Mouse (Mus musculus): ENCODE data around the gene Fbxo6. TPM values are rescaled to one million over a fixed set of nuclear protein-coding genes. Genes with fewer than 3 reads are reported as not detected.
"Not testable (repeated sequence)": the region's sequence is repeated elsewhere in the genome, so short reads cannot be mapped to it uniquely, and the experiment has no call there.

The Fbxo6 gene
- polyA plus RNA-seq (2014; fragmentation: Nextera tagmentation; extraction: Ambion mirVana): 13.1 and 14.2 TPM in 2 replicates

- Histone ChIP-seq H3K9ac (ENCODE audit: low read length) (peak within 1 kb of the TSS; percentile 78), H3K36me3 (ENCODE audit: control insufficient read depth, insufficient read depth, low read length) (peaks cover 4% of the 10 kb centered on the region; the same call in 1 of the 2 replicates), H3K4me1 (ENCODE audit: control insufficient read depth, insufficient read depth, low read length) (peaks cover 7% of the 10 kb centered on the region), H3K9me3 (ENCODE audit: control insufficient read depth, low read length) (no peaks in the 10 kb centered on the region), H3K4me2 (peak within 1 kb of the TSS; percentile 98), H3K4me3 (ENCODE audit: low read depth, low read length) (peak within 1 kb of the TSS; percentile 45), H3K27me3 (ENCODE audit: control insufficient read depth, insufficient read depth, low read length) (no peaks in the 10 kb centered on the region), H3K27ac (ENCODE audit: low read depth, low read length) (peak within 1 kb of the TSS; percentile 68)
- DNase-seq (ENCODE audit: low spot score, missing footprints): peak; percentile 96
- WGBS: 2% methylated on average over 60 of the region's 67 CpGs
- ATAC-seq (ENCODE audit: low FRiP score): peak; percentile 92
Observed at GRCm38 (mm10) chr4:148151267-148152168, at the start of gene Fbxo6. Gene Fbxo6, minus strand, starts transcription at chr4:148152140.

GRCm38 (mm10) chr4:148198721-148199120, 46.8 kb upstream of the Fbxo6 start:
- Histone ChIP-seq H3K9ac (ENCODE audit: low read length) (no peak overlapping the region), H3K27ac (ENCODE audit: low read depth, low read length) (no peak overlapping the region), H3K9me3 (ENCODE audit: control insufficient read depth, low read length) (no peaks in the 10 kb centered on the region), H3K27me3 (ENCODE audit: control insufficient read depth, insufficient read depth, low read length) (no peaks in the 10 kb centered on the region), H3K4me1 (ENCODE audit: control insufficient read depth, insufficient read depth, low read length) (0 out of 2 replicates have a peak, but pooled peaks cover under 1% of the 10 kb centered on the region), H3K36me3 (ENCODE audit: control insufficient read depth, insufficient read depth, low read length) (no peaks in the 10 kb centered on the region), H3K4me2 (no peak overlapping the region), H3K4me3 (ENCODE audit: low read depth, low read length) (no peak overlapping the region)
- DNase-seq (ENCODE audit: low spot score, missing footprints) (no peak), ATAC-seq (ENCODE audit: low FRiP score) (no peak)
- 52% methylated on average over 10 of the region's 10 CpGs for WGBS

- no peak overlapping the region for H3K4me2 ChIP-seq
- no peak overlapping the region for H3K4me3 ChIP-seq (ENCODE audit: low read depth, low read length)
- H3K9ac ChIP-seq (ENCODE audit: low read length): no peak overlapping the region
- no peak for ATAC-seq (ENCODE audit: low FRiP score)
- no peaks in the 10 kb centered on the region for H3K36me3 ChIP-seq (ENCODE audit: control insufficient read depth, insufficient read depth, low read length)
- DNase-seq (ENCODE audit: low spot score, missing footprints): no peak
- H3K27me3 ChIP-seq (ENCODE audit: control insufficient read depth, insufficient read depth, low read length): no peaks in the 10 kb centered on the region
- H3K4me1 ChIP-seq (ENCODE audit: control insufficient read depth, insufficient read depth, low read length): peaks cover 10% of the 10 kb centered on the region; the same call in 1 of the 2 replicates
- no peaks in the 10 kb centered on the region for H3K9me3 ChIP-seq (ENCODE audit: control insufficient read depth, low read length)
- H3K27ac ChIP-seq (ENCODE audit: low read depth, low read length): no peak overlapping the region
Observed at GRCm38 (mm10) chr4:148194400-148194799, 42.5 kb upstream of the Fbxo6 start.

- no peak for DNase-seq (ENCODE audit: low spot score, missing footprints)
- no peaks in the 10 kb centered on the region for H3K9me3 ChIP-seq (ENCODE audit: control insufficient read depth, low read length)
- no peaks in the 10 kb centered on the region for H3K27me3 ChIP-seq (ENCODE audit: control insufficient read depth, insufficient read depth, low read length)
- peak; percentile 56; the same call in 1 of the 2 replicates for ATAC-seq (ENCODE audit: low FRiP score)
- no peak overlapping the region for H3K27ac ChIP-seq (ENCODE audit: low read depth, low read length)
- H3K9ac ChIP-seq (ENCODE audit: low read length): no peak overlapping the region
- peaks cover 10% of the 10 kb centered on the region; the same call in 1 of the 2 replicates for H3K4me1 ChIP-seq (ENCODE audit: control insufficient read depth, insufficient read depth, low read length)
- 40% methylated on average over 11 of the region's 11 CpGs for WGBS
- no peak overlapping the region for H3K4me3 ChIP-seq (ENCODE audit: low read depth, low read length)
- no peak overlapping the region for H3K4me2 ChIP-seq
- H3K36me3 ChIP-seq (ENCODE audit: control insufficient read depth, insufficient read depth, low read length): no peaks in the 10 kb centered on the region
Observed at GRCm38 (mm10) chr4:148192707-148193245, 40.8 kb upstream of the Fbxo6 start.

- not testable (repeated sequence) for H3K4me3 ChIP-seq (ENCODE audit: low read depth, low read length); H3K4me1 ChIP-seq (ENCODE audit: control insufficient read depth, insufficient read depth, low read length); H3K27me3 ChIP-seq (ENCODE audit: control insufficient read depth, insufficient read depth, low read length); DNase-seq (ENCODE audit: low spot score, missing footprints); H3K27ac ChIP-seq (ENCODE audit: low read depth, low read length); ATAC-seq (ENCODE audit: low FRiP score); H3K4me2 ChIP-seq; H3K36me3 ChIP-seq (ENCODE audit: control insufficient read depth, insufficient read depth, low read length); H3K9me3 ChIP-seq (ENCODE audit: control insufficient read depth, low read length); H3K9ac ChIP-seq (ENCODE audit: low read length)
- 85% methylated on average over 1 of the region's 1 CpGs for WGBS
Observed at GRCm38 (mm10) chr4:148188767-148189166, 36.8 kb upstream of the Fbxo6 start.

GRCm38 (mm10) chr4:148185819-148186218, 33.9 kb upstream of the Fbxo6 start:
- ATAC-seq (ENCODE audit: low FRiP score) (no peak), DNase-seq (ENCODE audit: low spot score, missing footprints) (no peak)
- H3K4me2 ChIP-seq: no peak overlapping the region
- H3K27ac ChIP-seq (ENCODE audit: low read depth, low read length): no peak overlapping the region
- no peaks in the 10 kb centered on the region; the same call in 1 of the 2 replicates for H3K4me1 ChIP-seq (ENCODE audit: control insufficient read depth, insufficient read depth, low read length)
- H3K9me3 ChIP-seq (ENCODE audit: control insufficient read depth, low read length): no peaks in the 10 kb centered on the region
- H3K4me3 ChIP-seq (ENCODE audit: low read depth, low read length): no peak overlapping the region
- no peak overlapping the region for H3K9ac ChIP-seq (ENCODE audit: low read length)
- no peaks in the 10 kb centered on the region for H3K36me3 ChIP-seq (ENCODE audit: control insufficient read depth, insufficient read depth, low read length)
- H3K27me3 ChIP-seq (ENCODE audit: control insufficient read depth, insufficient read depth, low read length): no peaks in the 10 kb centered on the region
- WGBS: 70% methylated on average over 4 of the region's 4 CpGs

GRCm38 (mm10) chr4:148184564-148184963, 32.6 kb upstream of the Fbxo6 start:
- Histone ChIP-seq H3K27ac (ENCODE audit: low read depth, low read length) (no peak overlapping the region), H3K9me3 (ENCODE audit: control insufficient read depth, low read length) (no peaks in the 10 kb centered on the region)

GRCm38 (mm10) chr4:148182363-148182762, 30.4 kb upstream of the Fbxo6 start:
- Histone ChIP-seq H3K27ac (ENCODE audit: low read depth, low read length) (no peak overlapping the region), H3K9me3 (ENCODE audit: control insufficient read depth, low read length) (no peaks in the 10 kb centered on the region), H3K36me3 (ENCODE audit: control insufficient read depth, insufficient read depth, low read length) (no peaks in the 10 kb centered on the region), H3K4me2 (no peak overlapping the region), H3K9ac (ENCODE audit: low read length) (no peak overlapping the region), H3K27me3 (ENCODE audit: control insufficient read depth, insufficient read depth, low read length) (peaks cover 5% of the 10 kb centered on the region; the same call in 1 of the 2 replicates), H3K4me3 (ENCODE audit: low read depth, low read length) (no peak overlapping the region), H3K4me1 (ENCODE audit: control insufficient read depth, insufficient read depth, low read length) (no peaks in the 10 kb centered on the region; the same call in 1 of the 2 replicates)
- ATAC-seq (ENCODE audit: low FRiP score): no peak
- DNase-seq (ENCODE audit: low spot score, missing footprints): no peak
- WGBS: 34% methylated on average over 8 of the region's 8 CpGs

More at GRCm38 (mm10) chr4:148184564-148184963, 32.6 kb upstream of the Fbxo6 start:
- no peak for DNase-seq (ENCODE audit: low spot score, missing footprints)
- no peaks in the 10 kb centered on the region for H3K27me3 ChIP-seq (ENCODE audit: control insufficient read depth, insufficient read depth, low read length)
- H3K9ac ChIP-seq (ENCODE audit: low read length): no peak overlapping the region
- peak; percentile 57; the same call in 1 of the 2 replicates for ATAC-seq (ENCODE audit: low FRiP score)
- H3K4me1 ChIP-seq (ENCODE audit: control insufficient read depth, insufficient read depth, low read length): no peaks in the 10 kb centered on the region; the same call in 1 of the 2 replicates
- no peak overlapping the region for H3K4me3 ChIP-seq (ENCODE audit: low read depth, low read length)
- no peak overlapping the region for H3K4me2 ChIP-seq
- 36% methylated on average over 9 of the region's 9 CpGs for WGBS
- no peaks in the 10 kb centered on the region for H3K36me3 ChIP-seq (ENCODE audit: control insufficient read depth, insufficient read depth, low read length)

- Histone ChIP-seq H3K9ac (ENCODE audit: low read length) (no peak overlapping the region), H3K4me2 (no peak overlapping the region), H3K4me1 (ENCODE audit: control insufficient read depth, insufficient read depth, low read length) (no peaks in the 10 kb centered on the region; the same call in 1 of the 2 replicates), H3K36me3 (ENCODE audit: control insufficient read depth, insufficient read depth, low read length) (no peaks in the 10 kb centered on the region), H3K4me3 (ENCODE audit: low read depth, low read length) (no peak overlapping the region), H3K9me3 (ENCODE audit: control insufficient read depth, low read length) (no peaks in the 10 kb centered on the region), H3K27me3 (ENCODE audit: control insufficient read depth, insufficient read depth, low read length) (peaks cover 6% of the 10 kb centered on the region; the same call in 1 of the 2 replicates), H3K27ac (ENCODE audit: low read depth, low read length) (no peak overlapping the region)
- WGBS: 89% methylated on average over 12 of the region's 12 CpGs
- DNase-seq (ENCODE audit: low spot score, missing footprints) (no peak), ATAC-seq (ENCODE audit: low FRiP score) (no peak)
Observed at GRCm38 (mm10) chr4:148181483-148181882, 29.5 kb upstream of the Fbxo6 start.
